Mouse (Mus musculus): ENCODE data around the gene Tmem260. TPM values are rescaled to one million over a fixed set of nuclear protein-coding genes. Genes with fewer than 3 reads are reported as not detected.

The Tmem260 gene
- 10.4 and 14.0 TPM in 2 replicates for polyA plus RNA-seq (2015; fragmentation: Nextera tagmentation; extraction: Ambion mirVana)

DNA sequence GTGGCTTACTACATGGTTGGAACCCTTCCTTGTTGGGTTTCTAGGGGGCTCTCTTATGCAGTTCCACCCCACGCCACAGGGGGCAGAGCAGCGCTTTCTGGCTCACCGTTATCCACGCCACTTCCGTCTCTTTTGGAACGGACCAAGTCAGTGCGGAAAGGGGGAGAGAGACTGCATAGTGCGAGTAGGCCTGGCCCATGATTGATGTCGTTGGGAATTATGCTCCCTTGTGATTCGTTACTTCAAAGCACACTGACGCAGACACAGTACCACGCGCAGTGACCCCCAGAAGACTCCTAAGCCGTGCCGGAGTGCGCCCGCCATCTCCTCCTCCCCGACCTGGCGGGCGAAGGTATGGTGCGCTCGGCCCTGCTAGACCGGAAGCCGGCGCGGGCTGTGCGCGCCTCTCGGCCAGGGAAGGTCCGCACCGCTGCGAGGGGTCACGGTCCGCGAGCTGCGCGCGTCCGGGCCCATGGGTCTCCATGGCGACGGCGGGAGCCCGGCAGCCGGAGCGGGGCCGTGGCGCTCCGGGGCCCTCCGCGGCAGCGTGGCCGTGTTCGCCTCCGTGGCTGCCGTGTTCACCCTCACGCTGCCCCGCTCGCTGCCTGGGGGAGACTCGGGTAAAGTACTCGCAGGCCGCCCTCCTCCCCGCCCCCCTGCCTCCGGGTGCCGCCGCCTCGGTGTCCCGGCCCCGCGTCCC, at the start of gene Tmem260:
Tmem260 (plus strand) TSS at position 141 of the 700 bp plus-strand sequence.
- Histone ChIP-seq H3K4me3 (peak within 1 kb of the TSS; percentile 87), H3K9ac (peak within 1 kb of the TSS; percentile 91), H3K36me3 (no peaks in the 10 kb centered on the region), H3K27me3 (no peaks in the 10 kb centered on the region), H3K4me1 (replicated peaks) (peaks cover 8% of the 10 kb centered on the region), H3K27ac (peak within 1 kb of the TSS; percentile 80), H3K4me2 (peak within 1 kb of the TSS; percentile 58), H3K9me3 (replicated peaks) (no peaks in the 10 kb centered on the region)
- under 1% methylated on average over 68 of the region's 69 CpGs for WGBS
- peak; percentile 99 for ATAC-seq (replicated peaks; ENCODE audit: insufficient number of reproducible peaks, insufficient read depth, low FRiP score, low read depth)

DNA sequence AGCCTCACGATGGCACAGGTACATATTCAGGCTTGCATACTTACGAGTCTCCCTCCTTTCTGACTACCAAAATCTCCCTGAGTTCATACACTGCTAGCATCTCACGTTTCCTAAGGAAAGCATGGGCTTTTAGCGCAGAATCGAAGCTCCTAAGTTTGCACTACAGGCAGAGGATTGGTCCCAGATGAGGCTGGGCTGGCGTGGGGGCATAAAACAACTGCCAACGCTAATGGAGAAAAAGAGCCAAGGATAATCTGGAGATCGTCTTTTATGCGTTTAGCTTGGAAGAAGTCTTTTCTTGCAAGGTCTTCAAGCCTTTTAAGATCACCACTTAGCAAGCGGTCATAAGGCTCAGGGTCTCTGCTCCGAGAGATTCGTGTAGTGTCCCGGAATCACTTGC, 39.8 kb upstream of the Tmem260 start:
- H3K9ac ChIP-seq: no peak overlapping the region
- no peak for ATAC-seq (replicated peaks; ENCODE audit: insufficient number of reproducible peaks, insufficient read depth, low FRiP score, low read depth)
- no peaks in the 10 kb centered on the region for H3K27me3 ChIP-seq
- H3K4me3 ChIP-seq: no peak overlapping the region
- H3K4me2 ChIP-seq: no peak overlapping the region
- 84% methylated on average over 13 of the region's 13 CpGs for WGBS
- H3K36me3 ChIP-seq: no peaks in the 10 kb centered on the region
- H3K9me3 ChIP-seq (replicated peaks): no peaks in the 10 kb centered on the region
- no peaks in the 10 kb centered on the region for H3K4me1 ChIP-seq (replicated peaks)
- H3K27ac ChIP-seq: no peak overlapping the region

DNA sequence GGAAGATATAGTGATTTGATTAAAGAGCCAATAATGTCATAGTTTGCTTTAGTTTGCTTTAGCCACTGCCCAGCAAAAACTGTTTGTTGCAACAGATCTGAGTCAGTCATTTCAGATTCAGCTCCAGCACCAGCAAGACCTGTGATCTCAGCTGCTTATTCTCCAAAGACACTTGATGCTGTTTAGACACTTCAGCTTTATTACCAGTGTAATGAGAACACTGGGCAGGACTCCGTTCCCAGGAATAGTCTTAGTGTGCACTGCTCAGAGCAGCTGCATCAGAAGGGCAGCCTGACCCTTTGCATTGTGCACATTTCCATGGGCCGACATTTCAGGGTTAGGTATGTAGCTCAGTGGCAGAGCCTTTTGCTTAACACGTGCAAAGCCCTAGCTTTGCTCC, 28.9 kb upstream of the Tmem260 start:
- WGBS: 62% methylated on average over 3 of the region's 3 CpGs
- peaks cover 4% of the 10 kb centered on the region; the same call in 1 of the 2 replicates for H3K4me1 ChIP-seq (replicated peaks)
- H3K9me3 ChIP-seq (replicated peaks): no peaks in the 10 kb centered on the region
- H3K27me3 ChIP-seq: peaks cover 4% of the 10 kb centered on the region
- no peak for ATAC-seq (replicated peaks; ENCODE audit: insufficient number of reproducible peaks, insufficient read depth, low FRiP score, low read depth)
- H3K4me2 ChIP-seq: no peak overlapping the region
- no peak overlapping the region for H3K4me3 ChIP-seq
- no peaks in the 10 kb centered on the region for H3K36me3 ChIP-seq
- no peak overlapping the region for H3K9ac ChIP-seq
- H3K27ac ChIP-seq: no peak overlapping the region

DNA sequence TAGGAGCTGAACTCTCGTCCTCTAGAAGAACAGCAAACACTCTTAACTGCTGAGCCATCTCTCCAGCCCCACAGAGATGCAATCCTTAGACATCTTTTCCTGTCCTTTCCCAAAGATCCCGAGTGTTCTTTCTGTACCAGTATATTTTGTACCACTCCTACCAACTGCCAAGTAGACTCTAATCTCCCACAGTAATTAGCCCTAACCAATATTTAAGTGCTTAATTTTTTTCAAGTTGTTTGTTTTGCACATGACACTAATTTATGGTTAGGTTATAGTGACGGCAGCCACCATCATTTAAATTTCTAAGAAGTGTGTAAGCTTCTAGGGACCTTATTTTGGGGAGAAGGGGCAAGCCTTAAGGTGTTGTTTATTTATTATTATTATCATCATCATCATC, 27.7 kb upstream of the Tmem260 start:
- no peak overlapping the region for H3K4me3 ChIP-seq
- no peaks in the 10 kb centered on the region for H3K9me3 ChIP-seq (replicated peaks)
- H3K4me1 ChIP-seq (replicated peaks): peaks cover 8% of the 10 kb centered on the region; the same call in 1 of the 2 replicates
- no peak overlapping the region for H3K27ac ChIP-seq
- ATAC-seq (replicated peaks; ENCODE audit: insufficient number of reproducible peaks, insufficient read depth, low FRiP score, low read depth): no peak
- no peaks in the 10 kb centered on the region for H3K36me3 ChIP-seq
- no peak overlapping the region for H3K9ac ChIP-seq
- no peak overlapping the region for H3K4me2 ChIP-seq
- WGBS: 59% methylated on average over 3 of the region's 3 CpGs
- peaks cover 4% of the 10 kb centered on the region for H3K27me3 ChIP-seq

DNA sequence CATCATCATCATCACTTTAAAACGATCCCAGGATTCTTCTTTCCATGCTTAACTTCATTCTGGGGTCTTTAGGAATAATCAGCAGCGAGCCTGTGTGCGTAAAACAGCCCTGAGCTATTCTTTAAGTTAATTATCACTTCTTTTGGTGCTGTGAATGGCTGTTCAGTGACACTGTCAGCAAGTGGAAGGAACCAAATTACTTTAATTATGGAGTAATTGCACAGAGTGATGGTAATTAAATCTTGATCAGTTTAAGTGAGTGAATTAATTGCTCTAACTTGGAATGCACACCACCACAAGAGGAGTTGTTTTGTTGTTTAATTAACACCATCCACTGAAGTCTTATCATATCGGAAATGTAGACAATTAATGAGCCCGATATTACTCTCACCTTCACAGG, 27.3 kb upstream of the Tmem260 start:
- peaks cover 8% of the 10 kb centered on the region; the same call in 1 of the 2 replicates for H3K4me1 ChIP-seq (replicated peaks)
- no peak for ATAC-seq (replicated peaks; ENCODE audit: insufficient number of reproducible peaks, insufficient read depth, low FRiP score, low read depth)
- peaks cover 4% of the 10 kb centered on the region for H3K27me3 ChIP-seq
- no peak overlapping the region for H3K27ac ChIP-seq
- H3K9me3 ChIP-seq (replicated peaks): no peaks in the 10 kb centered on the region
- H3K9ac ChIP-seq: no peak overlapping the region
- WGBS: 84% methylated on average over 5 of the region's 5 CpGs
- no peak overlapping the region for H3K4me3 ChIP-seq
- no peaks in the 10 kb centered on the region for H3K36me3 ChIP-seq
- no peak overlapping the region for H3K4me2 ChIP-seq

DNA sequence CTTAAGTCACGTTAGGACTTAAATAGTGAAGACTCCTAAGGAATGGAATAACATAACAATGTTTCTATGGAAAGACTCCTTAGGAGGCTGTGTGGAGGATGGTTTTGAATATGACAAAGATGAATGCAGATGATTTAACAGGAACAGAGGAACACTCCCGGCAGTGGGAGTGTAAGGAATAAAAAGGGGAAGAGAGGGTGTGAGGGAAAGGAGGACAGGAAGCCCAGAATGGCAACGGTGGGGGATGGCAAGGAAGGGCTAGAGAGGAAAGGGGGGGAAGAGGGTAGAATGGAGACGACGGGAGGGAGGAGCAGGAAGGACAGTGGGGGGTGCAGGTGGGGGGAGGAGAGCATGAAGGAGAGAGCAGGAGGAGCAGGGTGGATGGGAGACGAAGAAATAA, 24.4 kb upstream of the Tmem260 start:
- peaks cover 8% of the 10 kb centered on the region; the same call in 1 of the 2 replicates for H3K4me1 ChIP-seq (replicated peaks)
- H3K4me2 ChIP-seq: peak overlapping the region; percentile 62
- no peak overlapping the region for H3K27ac ChIP-seq
- no peak for ATAC-seq (replicated peaks; ENCODE audit: insufficient number of reproducible peaks, insufficient read depth, low FRiP score, low read depth)
- peaks cover 4% of the 10 kb centered on the region for H3K27me3 ChIP-seq
- 15% methylated on average over 6 of the region's 6 CpGs for WGBS
- H3K4me3 ChIP-seq: peak overlapping the region; percentile 24; the same call in 1 of the 2 replicates
- no peaks in the 10 kb centered on the region for H3K9me3 ChIP-seq (replicated peaks)
- H3K36me3 ChIP-seq: no peaks in the 10 kb centered on the region
- no peak overlapping the region for H3K9ac ChIP-seq

DNA sequence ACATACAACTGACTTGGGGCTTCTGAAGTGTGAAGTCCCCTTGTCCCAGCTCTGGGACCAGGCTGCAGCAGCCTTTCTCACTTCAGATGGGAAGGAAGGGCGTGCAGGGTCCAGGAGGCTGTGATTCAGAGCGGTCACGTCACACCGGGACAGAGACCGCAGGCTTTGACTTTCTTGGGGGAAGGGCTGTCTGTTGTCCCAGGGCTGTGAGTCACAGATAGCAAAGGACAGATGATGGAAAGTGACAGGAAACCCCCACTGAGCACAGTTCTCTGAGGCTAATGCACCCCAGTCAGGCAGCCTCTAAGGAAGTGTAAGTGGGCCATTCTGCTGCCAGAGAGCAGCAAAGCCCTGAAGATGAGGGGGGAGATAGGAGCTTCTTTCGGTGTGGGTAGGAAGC, 23.9 kb upstream of the Tmem260 start:
- no peak overlapping the region for H3K9ac ChIP-seq
- H3K4me2 ChIP-seq: peak overlapping the region; percentile 62
- H3K4me1 ChIP-seq (replicated peaks): peaks cover 8% of the 10 kb centered on the region; the same call in 1 of the 2 replicates
- H3K27me3 ChIP-seq: peaks cover 4% of the 10 kb centered on the region
- H3K9me3 ChIP-seq (replicated peaks): no peaks in the 10 kb centered on the region
- WGBS: 4% methylated on average over 6 of the region's 6 CpGs
- peak; percentile 76 for ATAC-seq (replicated peaks; ENCODE audit: insufficient number of reproducible peaks, insufficient read depth, low FRiP score, low read depth)
- H3K36me3 ChIP-seq: no peaks in the 10 kb centered on the region
- peak overlapping the region; percentile 24; the same call in 1 of the 2 replicates for H3K4me3 ChIP-seq
- no peak overlapping the region for H3K27ac ChIP-seq

DNA sequence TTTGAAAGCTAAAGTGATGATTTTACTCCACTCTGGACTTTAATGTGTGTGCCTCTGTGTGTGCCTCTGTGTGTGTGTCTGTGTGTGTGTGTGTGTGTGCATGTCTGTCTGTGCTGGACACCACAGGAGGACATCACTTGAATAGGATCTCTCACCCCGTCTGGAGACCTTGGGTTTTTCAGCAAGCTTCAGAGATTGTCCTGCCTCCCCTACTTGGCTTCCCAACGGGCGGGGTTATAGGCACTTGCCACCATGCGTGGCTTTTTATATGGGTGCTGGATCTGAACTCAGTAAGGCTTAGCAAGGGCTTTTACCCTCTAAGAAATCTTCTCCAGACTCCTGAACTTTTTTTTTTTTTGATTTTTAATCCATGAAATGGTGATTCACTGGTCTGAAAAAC, 23.5 kb upstream of the Tmem260 start:
- WGBS: 24% methylated on average over 4 of the region's 4 CpGs
- Histone ChIP-seq H3K9ac (no peak overlapping the region), H3K4me3 (peak overlapping the region; percentile 24; the same call in 1 of the 2 replicates), H3K27ac (no peak overlapping the region), H3K27me3 (peaks cover 4% of the 10 kb centered on the region), H3K4me2 (peak overlapping the region; percentile 62), H3K36me3 (no peaks in the 10 kb centered on the region), H3K9me3 (replicated peaks) (no peaks in the 10 kb centered on the region), H3K4me1 (replicated peaks) (peaks cover 8% of the 10 kb centered on the region; the same call in 1 of the 2 replicates)
- no peak for ATAC-seq (replicated peaks; ENCODE audit: insufficient number of reproducible peaks, insufficient read depth, low FRiP score, low read depth)

DNA sequence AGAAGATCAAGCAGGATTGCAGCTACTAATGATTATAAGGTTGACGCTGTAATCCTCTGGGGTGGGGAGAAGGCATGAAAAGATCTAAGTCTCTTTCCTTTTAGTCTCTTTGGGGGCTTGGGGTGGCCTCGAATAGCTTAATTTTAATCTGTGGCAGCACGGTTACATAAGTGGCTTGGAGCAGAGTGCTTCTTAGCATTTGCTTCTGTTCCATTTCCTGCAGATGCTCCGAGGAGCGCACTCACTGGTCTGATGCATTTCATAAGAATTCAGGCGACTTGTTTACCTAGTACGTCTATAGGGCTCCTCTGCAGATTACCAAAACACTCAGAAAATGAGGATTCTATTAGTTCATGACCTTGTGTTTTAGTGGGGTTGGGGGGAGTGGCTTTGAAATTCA, 23.0 kb upstream of the Tmem260 start:
- no peak for ATAC-seq (replicated peaks; ENCODE audit: insufficient number of reproducible peaks, insufficient read depth, low FRiP score, low read depth)
- WGBS: 55% methylated on average over 7 of the region's 7 CpGs

DNA sequence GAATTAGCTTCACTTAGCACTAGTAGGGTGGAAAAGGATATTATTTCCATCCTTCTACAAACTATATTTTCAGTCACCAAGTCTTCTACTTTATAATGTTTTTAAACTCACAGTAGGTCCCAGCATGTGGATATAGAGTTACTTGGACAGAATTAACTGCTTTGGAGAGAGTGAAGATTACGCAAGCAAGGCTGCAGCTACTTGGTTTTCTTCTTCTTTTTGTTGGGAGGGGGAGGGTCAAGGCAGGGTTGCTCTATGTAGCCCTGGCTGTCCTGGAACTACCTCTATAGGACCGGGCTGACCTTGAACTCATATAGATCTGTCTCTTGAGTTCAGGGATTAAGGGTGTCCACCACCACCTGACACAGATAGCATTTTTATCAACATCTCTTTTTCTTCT, 13.9 kb upstream of the Tmem260 start:
- 79% methylated on average over 2 of the region's 2 CpGs for WGBS
- Histone ChIP-seq H3K4me1 (replicated peaks) (no peaks in the 10 kb centered on the region), H3K36me3 (no peaks in the 10 kb centered on the region), H3K4me3 (no peak overlapping the region), H3K9me3 (replicated peaks) (no peaks in the 10 kb centered on the region), H3K9ac (no peak overlapping the region), H3K4me2 (no peak overlapping the region), H3K27ac (no peak overlapping the region), H3K27me3 (no peaks in the 10 kb centered on the region)
- ATAC-seq (replicated peaks; ENCODE audit: insufficient number of reproducible peaks, insufficient read depth, low FRiP score, low read depth): no peak

More for the DNA sequence above, 23.0 kb upstream of the Tmem260 start:
- no peak overlapping the region for H3K27ac ChIP-seq
- H3K4me3 ChIP-seq: no peak overlapping the region
- no peaks in the 10 kb centered on the region for H3K9me3 ChIP-seq (replicated peaks)
- no peaks in the 10 kb centered on the region for H3K36me3 ChIP-seq
- no peak overlapping the region for H3K9ac ChIP-seq
- no peak overlapping the region for H3K4me2 ChIP-seq
- no peaks in the 10 kb centered on the region for H3K27me3 ChIP-seq
- peaks cover 8% of the 10 kb centered on the region; the same call in 1 of the 2 replicates for H3K4me1 ChIP-seq (replicated peaks)

DNA sequence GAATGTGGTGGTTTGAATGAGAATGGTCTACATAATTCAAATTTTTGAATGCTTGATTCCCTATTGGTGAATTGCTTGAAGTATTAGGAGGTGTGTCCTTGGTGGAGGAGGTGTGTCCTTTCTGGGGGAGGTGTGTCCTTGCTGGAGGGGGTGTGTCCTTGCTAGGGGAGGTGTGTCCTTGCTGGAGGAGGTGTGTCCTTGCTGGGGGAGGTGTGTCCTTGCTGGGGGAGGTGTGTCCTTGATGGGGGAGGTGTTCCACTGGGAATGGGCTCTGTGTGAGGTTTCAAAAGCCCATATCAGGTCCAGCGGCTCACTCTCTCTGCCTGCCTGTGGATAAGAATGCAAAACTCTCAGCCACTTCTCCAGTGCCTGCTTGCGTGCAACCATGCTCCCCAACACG, 2.1 kb upstream of the Tmem260 start:
- ATAC-seq (replicated peaks; ENCODE audit: insufficient number of reproducible peaks, insufficient read depth, low FRiP score, low read depth): no peak
- no peak overlapping the region for H3K4me2 ChIP-seq
- H3K4me1 ChIP-seq (replicated peaks): peaks cover 8% of the 10 kb centered on the region
- H3K27me3 ChIP-seq: peaks cover 6% of the 10 kb centered on the region; the same call in 1 of the 2 replicates
- H3K9ac ChIP-seq: no peak overlapping the region
- H3K4me3 ChIP-seq: no peak overlapping the region
- no peak overlapping the region for H3K27ac ChIP-seq
- no peaks in the 10 kb centered on the region for H3K9me3 ChIP-seq (replicated peaks)
- H3K36me3 ChIP-seq: no peaks in the 10 kb centered on the region
- 37% methylated on average over 3 of the region's 3 CpGs for WGBS

DNA sequence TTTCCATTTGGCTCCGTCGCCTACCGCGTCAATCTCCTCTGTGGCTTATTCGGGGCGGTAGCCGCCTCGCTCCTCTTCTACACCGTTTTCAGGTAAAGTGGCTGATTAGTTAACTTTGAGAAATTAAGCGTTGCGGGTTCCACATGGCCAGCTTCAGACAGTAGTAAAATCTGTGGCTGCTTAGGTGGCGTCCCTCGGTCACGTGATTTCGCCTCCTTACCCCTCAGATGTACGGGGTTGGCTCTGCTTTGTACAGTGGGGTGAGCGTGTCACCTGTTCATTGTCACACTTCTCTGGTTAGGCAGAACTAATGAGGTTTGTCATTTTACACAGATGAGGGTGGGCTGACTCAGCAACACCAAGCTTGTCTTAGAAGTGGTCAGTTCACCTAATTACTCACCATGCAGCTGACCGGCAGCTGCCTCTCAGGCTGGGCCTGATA, 6.1 kb downstream of the Tmem260 start:
- H3K4me1 ChIP-seq (replicated peaks): peaks cover 16% of the 10 kb centered on the region
- no peak overlapping the region for H3K9ac ChIP-seq
- no peak overlapping the region for H3K4me3 ChIP-seq
- H3K36me3 ChIP-seq: no peaks in the 10 kb centered on the region; the same call in 1 of the 2 replicates
- WGBS: 70% methylated on average over 18 of the region's 18 CpGs
- no peaks in the 10 kb centered on the region for H3K9me3 ChIP-seq (replicated peaks)
- H3K4me2 ChIP-seq: no peak overlapping the region
- H3K27me3 ChIP-seq: 0 out of 2 replicates have a peak, but pooled peaks cover 4% of the 10 kb centered on the region
- no peak overlapping the region for H3K27ac ChIP-seq
- no peak for ATAC-seq (replicated peaks; ENCODE audit: insufficient number of reproducible peaks, insufficient read depth, low FRiP score, low read depth)

All from heart, embryonic 15.5 days (tissue).